Mouse (Mus musculus) activated CD4-positive, CD25-positive, alpha-beta regulatory T cell, adult 9 weeks (primary cell): ENCODE data around the gene Pde3a. TPM values are rescaled to one million over a fixed set of nuclear protein-coding genes. Genes with fewer than 3 reads are reported as not detected.

Source experiments
- polyA plus RNA-seq: library from polyadenylated mRNA; unstranded; fragments of 100-300 nt; shearing (Covaris generic); gene quantifications from one replicate; pipeline ENCODE4 v1.2.1, GENCODE M21; 2017

Gene Pde3a
- not detected for polyA plus RNA-seq

DNA sequence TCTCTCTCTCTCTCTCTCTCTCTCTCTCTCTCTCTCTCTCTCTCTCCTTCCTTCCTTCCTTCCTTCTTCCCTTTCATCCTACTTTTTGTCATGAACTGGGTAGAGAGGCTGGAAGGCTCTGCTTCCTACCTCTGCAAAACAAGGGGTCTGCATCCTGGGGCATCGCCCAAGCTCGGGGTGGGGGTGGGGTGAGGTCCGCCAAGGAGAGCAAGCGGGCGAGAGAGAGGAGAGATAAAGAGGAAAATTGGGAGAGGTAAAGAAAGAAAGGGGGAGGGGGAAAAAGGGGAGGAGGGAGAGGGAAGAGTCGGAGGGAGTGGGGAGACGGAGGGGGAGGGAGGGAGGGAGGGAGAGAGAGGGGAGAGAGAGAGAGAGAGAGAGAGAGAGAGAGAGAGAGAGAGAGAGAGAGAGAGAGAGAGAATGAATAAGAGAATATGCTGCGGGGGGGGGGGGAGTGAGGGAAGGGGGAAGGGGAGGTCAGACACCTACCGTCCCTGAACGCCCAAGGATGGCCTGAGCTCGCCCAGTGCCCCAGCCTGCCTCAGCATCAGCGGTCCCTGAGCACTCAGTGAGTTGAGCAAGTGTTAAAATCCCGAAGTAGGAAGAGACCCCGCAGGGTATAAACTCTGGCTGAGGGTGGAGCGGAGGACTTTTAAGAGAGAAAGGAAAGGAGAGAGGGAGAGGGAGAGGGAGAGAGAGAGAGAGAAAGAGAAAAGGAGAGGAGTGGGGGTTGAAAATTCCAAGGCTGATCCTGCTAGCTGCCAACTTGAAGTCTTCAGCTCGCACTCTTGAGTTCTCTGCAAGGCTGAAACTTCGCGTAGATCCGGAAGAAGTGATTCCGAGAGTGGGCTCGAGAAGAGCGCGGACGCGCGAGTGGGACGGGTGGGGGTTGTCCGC, at the start of gene Pde3a:
Gene Pde3a (plus strand): TSS at position 579 of the 894 bp plus-strand sequence.

GRCm38 (mm10) chr6:141523747-141524640, 274.9 kb downstream of the Pde3a start, which contains the start of gene Slco1c1:
Gene Slco1c1 (plus strand): TSS chr6:141524368.

